Mouse (Mus musculus) forebrain, embryonic 11.5 days (tissue): ENCODE measurements at regions not wholly inside any gene's neighbourhood (a gene's known extent, or its start where the extent isn't known, plus 50 kb on each side); places are given as distances from the start of the nearest gene placed in this dataset. TPM values are rescaled to one million over a fixed set of nuclear protein-coding genes. Genes with fewer than 3 reads are reported as not detected.

Experiments used
- ATAC-seq: fragments of 200-750 bp; cut with Nextera tagmentation; replicated peaks from 2 replicates; pipeline ENCODE4 v1.8.0; 2017; ENCODE audit warnings: moderate TSS enrichment; ENCODE audit not compliant: low FRiP score
- DNase-seq: peaks from one replicate; pipeline ENCODE4 v3.0.0-alpha.2; 2017; ENCODE audit warnings: low spot score
- H3K27ac ChIP-seq: fragments of 300-500 bp; sonication (generic); 2 replicates; pipeline ENCODE4 v1.5.1; 2014; ENCODE audit warnings: low read depth, low read length
- H3K27me3 ChIP-seq: fragments of 300-500 bp; sonication (generic); 2 replicates; pipeline ENCODE4 v1.6.1; 2014; ENCODE audit warnings: mild to moderate bottlenecking, low read length, mixed read lengths; ENCODE audit not compliant: control insufficient read depth, insufficient read depth
- H3K36me3 ChIP-seq: fragments of 300-500 bp; sonication (generic); 2 replicates; pipeline ENCODE4 v1.6.1; 2014; ENCODE audit warnings: mild to moderate bottlenecking, low read length, moderate library complexity, mixed read lengths; ENCODE audit not compliant: control insufficient read depth, insufficient read depth
- H3K4me1 ChIP-seq: fragments of 300-500 bp; sonication (generic); replicated peaks from 2 replicates; pipeline ENCODE4 v1.6.1; 2014; ENCODE audit warnings: low read length, mixed read lengths; ENCODE audit not compliant: control insufficient read depth, insufficient read depth
- H3K4me2 ChIP-seq: fragments of 300-500 bp; sonication (generic); 2 replicates; pipeline ENCODE4 v1.6.1; 2014; ENCODE audit warnings: low read depth, mild to moderate bottlenecking, low read length, moderate library complexity, mixed read lengths; ENCODE audit not compliant: severe bottlenecking
- H3K4me3 ChIP-seq: fragments of 300-500 bp; sonication (generic); 2 replicates; pipeline ENCODE4 v1.5.1; 2014; ENCODE audit warnings: low read depth, low read length
- H3K9ac ChIP-seq: fragments of 300-500 bp; sonication (generic); 2 replicates; pipeline ENCODE4 v1.6.1; 2014; ENCODE audit warnings: low read length
- H3K9me3 ChIP-seq: fragments of 300-500 bp; sonication (generic); 2 replicates; pipeline ENCODE4 v1.6.1; 2016; ENCODE audit warnings: low read length, mixed read lengths; ENCODE audit not compliant: control insufficient read depth
- WGBS: fragments of 180-500 bp; shearing (Covaris S2); extraction: QIAGEN DNeasy Blood & Tissue Kit; methylation state at CpG from one replicate; pipeline ENCODE4 v1.1.7; 2014; 5-methylcytosine and 5-hydroxymethylcytosine counted together
- microRNA-seq: library from miRNA; unstranded; fragments of <30 nt; microRNA quantifications from one replicate; pipeline ENCODE4, GENCODE M21; 2016; ENCODE audit not compliant: insufficient number of aligned reads

DNA sequence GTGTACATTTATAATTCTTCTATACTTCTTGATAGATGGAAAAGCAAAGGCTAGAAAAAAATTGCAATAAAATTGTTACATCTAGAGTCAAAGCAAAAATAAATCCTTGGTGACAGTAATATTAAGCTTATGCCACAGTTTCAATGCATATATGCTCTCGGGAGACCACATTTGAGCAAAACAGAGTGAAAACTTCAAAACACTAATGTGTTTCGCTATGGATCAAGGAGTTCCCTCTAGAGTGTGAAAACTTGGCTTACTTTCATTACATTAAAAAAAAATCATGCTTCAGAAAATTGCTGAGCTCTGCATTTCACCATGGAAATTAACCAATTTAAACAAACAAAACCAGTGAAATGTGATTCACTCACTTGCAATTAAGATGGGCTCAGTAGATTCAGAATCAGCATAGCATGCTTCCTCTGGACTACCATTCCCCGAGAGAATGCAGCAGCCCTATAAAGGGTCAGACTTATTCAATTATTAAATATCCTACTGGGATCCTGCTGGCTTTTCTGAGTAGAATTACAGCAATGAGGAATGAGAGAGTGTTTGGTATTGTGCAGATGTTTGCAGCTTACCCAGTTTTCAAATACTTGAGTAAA, 888.7 kb upstream of the Slitrk1 start:
- Histone ChIP-seq H3K27ac (no peak overlapping the region), H3K36me3 (no peaks in the 10 kb centered on the region), H3K4me1 (no peaks in the 10 kb centered on the region), H3K9me3 (no peaks in the 10 kb centered on the region), H3K27me3 (no peaks in the 10 kb centered on the region), H3K4me3 (no peak overlapping the region), H3K4me2 (no peak overlapping the region), H3K9ac (no peak overlapping the region)
- ATAC-seq (peak; percentile 47; the same call in 1 of the 2 replicates), DNase-seq (no peak)
- WGBS: 71% methylated on average over 3 of the region's 3 CpGs

- Histone ChIP-seq H3K36me3 (no peaks in the 10 kb centered on the region), H3K27ac (no peak overlapping the region), H3K9ac (no peak overlapping the region), H3K9me3 (no peaks in the 10 kb centered on the region), H3K27me3 (no peaks in the 10 kb centered on the region), H3K4me2 (no peak overlapping the region), H3K4me3 (no peak overlapping the region), H3K4me1 (no peaks in the 10 kb centered on the region)
- ATAC-seq: no peak
- DNase-seq: no peak
- 75% methylated on average over 1 of the region's 1 CpGs for WGBS
Observed at GRCm38 (mm10) chr14:109772246-109772645, 858.3 kb upstream of the Slitrk1 start.

- no peaks in the 10 kb centered on the region for H3K9me3 ChIP-seq
- 87% methylated on average over 1 of the region's 1 CpGs for WGBS
- H3K27ac ChIP-seq: no peak overlapping the region
- H3K36me3 ChIP-seq: no peaks in the 10 kb centered on the region
- H3K4me3 ChIP-seq: no peak overlapping the region
- DNase-seq (no peak), ATAC-seq (no peak)
- no peaks in the 10 kb centered on the region for H3K4me1 ChIP-seq
- no peak overlapping the region for H3K4me2 ChIP-seq
- no peaks in the 10 kb centered on the region for H3K27me3 ChIP-seq
- no peak overlapping the region for H3K9ac ChIP-seq
Observed at GRCm38 (mm10) chr14:109760892-109761291, 846.9 kb upstream of the Slitrk1 start.

Small RNA genes in the stretch of these regions (microRNA-seq; reads per million reads assigned to microRNA genes)
- not detected for gene Gm24369
